Mouse (Mus musculus) adrenal gland (tissue): ENCODE results near the gene Zfp174.
"Not testable (repeated sequence)": the region's sequence is repeated elsewhere in the genome, so short reads cannot be mapped to it uniquely, and the experiment has no call there.

Experiments
- intact Hi-C: fragments of 180-260 bp; cut with DNase I; formaldehyde crosslinking; loops from one replicate; pipeline ENCODE4 v1.15.1; 2025
- long read RNA-seq, 2 experiments: library from polyadenylated mRNA; unstranded; transcript quantifications; one replicate each; pipeline ENCODE4 v2.0.0; 2020; ENCODE audit warnings: borderline replicate concordance in 1 of 2; ENCODE audit not compliant: insufficient replicate concordance in 1 of 2

The Zfp174 gene
- long read RNA-seq, experiment 1, full-length matches to known transcripts = 1 of 3 reads
- long read RNA-seq, experiment 1, partial matches to known transcripts = 1 of 3 reads
- long read RNA-seq, experiment 1, other reads (novel, unspliced or antisense) = 1 of 3 reads
- long read RNA-seq, experiment 2, full-length matches to known transcripts = 1 of 3 reads
- long read RNA-seq, experiment 2, partial matches to known transcripts = 0 of 3 reads
- long read RNA-seq, experiment 2, other reads (novel, unspliced or antisense) = 2 of 3 reads

DNA sequence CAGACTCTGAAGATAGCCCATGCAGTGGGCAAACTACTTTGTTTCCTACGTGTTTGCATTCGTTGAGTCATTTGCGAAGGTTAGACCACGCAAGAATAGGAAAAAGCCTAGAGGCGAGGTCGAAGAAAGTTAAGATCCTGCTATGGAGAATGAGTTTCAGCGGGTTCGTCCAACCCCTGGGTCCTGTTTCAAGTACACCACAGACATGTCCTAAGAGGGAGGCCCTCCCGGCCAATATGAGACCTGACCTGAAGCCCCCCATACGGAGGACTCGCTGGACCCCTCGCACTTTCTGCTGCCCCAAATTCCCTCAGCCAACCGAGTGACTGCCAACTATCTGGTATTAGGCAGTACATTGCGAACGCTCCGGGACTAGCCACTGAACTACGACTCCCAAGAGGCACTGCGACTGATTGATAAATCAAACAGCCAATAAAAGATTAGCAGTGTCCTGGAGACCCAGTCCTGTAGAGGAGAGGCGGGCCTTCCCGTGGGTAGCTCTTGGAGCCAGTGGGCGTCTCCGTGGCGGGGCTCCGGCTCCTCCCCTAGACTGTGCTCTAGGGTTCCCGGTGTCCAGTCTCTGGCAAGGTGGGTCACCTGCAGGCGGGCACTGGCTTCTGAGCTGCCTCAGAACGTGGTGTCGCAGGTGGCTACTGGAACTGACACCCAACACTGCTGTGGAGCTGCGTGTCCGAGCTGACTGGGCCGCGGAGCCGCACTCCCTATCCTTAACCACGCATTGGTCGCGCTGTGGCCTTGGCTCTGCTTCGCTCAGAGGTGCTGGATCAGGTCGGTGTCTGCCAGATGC, at the start of gene Zfp174:
TSS of gene Zfp174 (plus strand) at position 558 of the 808 bp plus-strand sequence.
- intact Hi-C loops = loop anchor here (1.0 to 10.0 kb wide), 3 partner anchors 37 to 228 kb away; partner anchors contain the start of genes 1700037C18Rik, Cluap1, Gm20695 and Trap1

DNA sequence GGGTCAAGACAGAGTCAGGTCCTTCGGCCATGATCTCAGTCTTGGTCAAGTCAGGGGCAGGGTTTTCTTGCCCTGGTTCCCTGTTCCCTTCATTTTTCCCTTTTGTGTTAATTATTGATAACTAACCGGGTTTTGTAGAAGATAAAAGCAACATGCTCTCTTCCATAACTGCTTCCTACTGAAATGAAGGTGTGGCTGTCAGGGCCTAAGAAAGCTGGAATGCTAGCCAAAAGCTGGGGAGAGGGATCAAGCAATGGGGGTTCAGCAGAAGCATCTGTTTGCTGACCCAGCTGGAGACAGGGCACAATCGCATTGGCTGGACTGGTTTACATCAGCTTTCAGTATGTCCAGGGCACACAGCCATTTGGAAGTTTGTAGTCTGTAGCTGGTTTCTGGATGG, 38.9 kb upstream of the Zfp174 start:
- intact Hi-C loops = no loop called here

DNA sequence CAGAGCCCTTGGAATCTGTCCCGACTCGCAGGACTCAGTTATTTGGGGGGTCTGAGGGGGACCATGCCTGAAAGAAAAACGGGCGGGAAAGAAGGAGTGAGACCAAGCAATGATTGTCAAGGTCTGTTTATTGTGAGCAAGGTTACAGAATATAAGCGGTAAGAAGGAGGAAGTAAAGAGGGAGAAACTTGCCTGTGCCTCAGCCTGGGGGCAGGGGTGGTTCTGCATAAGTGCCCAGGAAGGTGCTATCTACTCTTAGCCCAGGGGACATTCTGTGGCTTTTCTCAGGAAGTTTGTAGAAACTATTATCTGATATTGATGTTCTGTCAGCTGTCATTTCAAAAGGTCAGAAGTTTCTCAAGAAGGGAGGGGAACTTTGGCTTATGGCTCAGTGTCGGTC, 32.4 kb upstream of the Zfp174 start:
- intact Hi-C loops = not testable (repeated sequence)

DNA sequence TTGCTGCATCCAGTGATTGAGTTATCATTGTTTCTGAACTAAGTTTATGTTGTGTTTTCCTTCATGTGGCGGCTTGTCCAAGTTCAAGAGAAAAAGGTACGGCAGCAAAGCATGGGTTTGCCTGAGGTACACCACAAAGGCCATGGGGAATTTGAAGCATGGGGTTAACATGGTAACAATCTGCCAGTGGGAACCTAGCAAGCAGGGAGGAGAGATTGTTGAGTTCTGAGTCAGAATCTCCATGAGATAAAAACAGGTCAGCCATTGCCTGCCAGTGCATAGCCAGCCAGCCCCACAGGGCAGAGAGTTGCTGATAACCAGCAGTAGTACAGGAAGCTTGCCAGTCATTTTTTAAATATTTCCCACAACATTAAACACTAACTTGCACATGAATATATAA, 26.9 kb upstream of the Zfp174 start:
- intact Hi-C loops = no loop called here

DNA sequence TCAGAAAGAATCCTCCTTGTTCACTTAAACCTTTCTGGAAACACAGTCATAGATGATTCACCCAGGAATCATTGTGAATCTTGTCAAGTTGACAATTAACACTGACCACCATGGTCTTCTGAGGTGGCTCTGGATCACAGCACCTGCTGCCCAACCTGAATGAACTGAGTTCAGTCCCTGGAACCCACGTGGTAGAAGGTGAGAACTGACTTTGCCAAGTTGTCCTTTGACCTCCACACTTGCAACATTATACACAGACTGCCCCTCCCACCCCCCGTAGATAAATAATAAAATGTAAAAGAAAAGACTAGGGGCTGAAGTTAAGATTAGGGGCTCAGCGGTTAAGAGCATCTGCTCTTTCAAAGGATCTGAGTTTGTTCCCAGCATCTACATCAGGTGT, 19.0 kb upstream of the Zfp174 start:
- intact Hi-C loops = no loop called here

DNA sequence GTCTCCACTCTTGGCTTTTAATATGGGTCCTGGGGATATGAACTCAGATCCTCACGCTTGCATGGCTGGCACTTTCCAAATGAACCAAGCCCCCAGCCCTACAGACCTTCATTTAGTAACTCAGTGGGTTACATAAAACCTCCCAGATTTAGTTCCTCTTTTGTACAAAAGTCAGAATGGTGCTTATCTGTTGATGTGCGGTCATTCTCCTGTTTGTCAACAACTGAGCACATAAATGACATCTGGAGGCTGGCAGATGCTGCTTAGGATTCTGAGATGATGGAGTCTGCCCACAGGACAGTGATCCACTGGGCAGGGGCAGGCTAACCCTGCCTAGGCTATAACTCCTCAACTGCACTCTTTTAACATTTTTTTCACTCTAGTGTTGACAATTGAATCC, 17.3 kb upstream of the Zfp174 start:
- intact Hi-C loops = loop anchor here (10.0 kb wide), 1 partner anchor 175 kb away; the partner anchor contains the start of gene Slx4

DNA sequence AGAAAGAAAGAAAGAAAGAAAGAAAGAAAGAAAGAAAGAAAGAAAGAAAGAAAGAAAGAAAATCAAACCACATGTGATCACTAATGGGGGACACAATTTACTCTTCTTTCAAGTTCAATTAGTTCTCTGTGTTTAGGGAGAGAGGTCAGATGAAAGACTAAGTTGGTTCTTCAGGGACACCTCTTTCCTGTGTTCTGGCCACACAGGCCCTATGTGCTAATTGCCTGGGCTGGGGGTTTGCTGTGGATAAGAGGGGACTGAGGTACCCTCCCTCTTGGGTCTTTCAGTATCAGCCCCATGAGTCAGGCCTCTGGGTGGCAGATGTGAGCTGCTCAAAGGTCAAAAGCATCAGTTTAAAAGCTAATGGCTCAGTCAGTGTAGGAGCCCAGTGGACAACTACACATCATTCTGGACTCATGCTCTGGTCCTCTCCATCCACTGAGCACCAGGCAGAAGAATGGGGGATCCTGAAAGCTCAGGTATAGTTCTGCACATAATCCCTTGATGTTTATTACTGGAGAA, 16.4 kb upstream of the Zfp174 start, which contains the start of gene Olfr15:
TSS of gene Olfr15 (plus strand) at position 291 of the 522 bp plus-strand sequence.
- intact Hi-C loops = loop anchor here (10.0 kb wide), 1 partner anchor 174 kb away; the partner anchor contains the start of gene Slx4

DNA sequence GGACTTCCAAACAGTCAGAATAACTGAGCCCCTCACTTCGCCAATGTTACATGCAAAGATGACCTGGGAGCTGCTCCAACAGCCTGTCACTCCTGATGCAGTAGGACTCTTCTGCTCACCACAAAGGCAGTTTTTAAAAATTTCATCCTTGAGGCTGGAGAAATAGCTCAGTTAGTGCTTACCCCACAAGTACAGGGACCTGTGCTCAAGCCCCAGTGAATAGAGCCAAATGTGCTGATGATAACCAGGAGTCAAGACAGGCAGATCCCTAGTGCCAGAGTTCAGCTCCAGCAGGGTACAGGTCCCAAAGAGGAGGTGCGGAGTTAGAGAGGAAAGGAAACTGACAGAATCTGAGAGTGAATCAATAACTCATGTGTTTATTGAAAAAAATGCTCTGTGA, 11.6 kb upstream of the Zfp174 start:
- intact Hi-C loops = loop anchor here (10.0 kb wide), 1 partner anchor 169 kb away; the partner anchor contains the start of gene Slx4

DNA sequence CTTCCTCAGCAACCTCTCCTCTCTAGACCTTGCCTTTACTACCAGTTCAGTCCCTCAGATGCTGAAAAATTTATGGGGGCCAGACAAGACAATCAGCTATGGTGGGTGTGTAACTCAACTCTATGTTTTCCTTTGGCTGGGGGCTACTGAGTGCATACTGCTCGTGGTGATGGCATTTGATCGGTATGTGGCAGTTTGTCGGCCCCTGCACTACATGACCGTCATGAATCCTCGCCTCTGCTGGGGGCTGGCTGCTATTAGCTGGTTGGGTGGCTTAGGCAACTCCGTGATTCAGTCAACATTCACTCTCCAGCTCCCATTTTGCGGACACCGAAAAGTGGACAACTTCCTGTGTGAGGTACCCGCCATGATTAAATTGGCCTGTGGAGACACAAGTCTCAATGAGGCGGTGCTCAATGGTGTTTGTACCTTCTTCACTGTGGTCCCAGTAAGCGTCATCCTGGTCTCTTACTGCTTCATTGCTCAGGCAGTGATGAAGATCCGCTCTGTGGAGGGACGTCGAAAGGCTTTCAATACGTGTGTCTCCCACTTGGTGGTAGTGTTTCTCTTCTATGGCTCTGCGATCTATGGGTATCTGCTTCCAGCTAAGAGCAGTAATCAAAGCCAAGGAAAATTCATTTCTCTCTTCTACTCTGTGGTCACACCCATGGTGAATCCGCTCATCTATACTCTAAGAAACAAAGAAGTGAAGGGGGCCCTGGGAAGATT, 7.7 kb upstream of the Zfp174 start:
- intact Hi-C loops = loop anchor here (10.0 kb wide), 1 partner anchor 165 kb away; the partner anchor contains the start of gene Slx4

DNA sequence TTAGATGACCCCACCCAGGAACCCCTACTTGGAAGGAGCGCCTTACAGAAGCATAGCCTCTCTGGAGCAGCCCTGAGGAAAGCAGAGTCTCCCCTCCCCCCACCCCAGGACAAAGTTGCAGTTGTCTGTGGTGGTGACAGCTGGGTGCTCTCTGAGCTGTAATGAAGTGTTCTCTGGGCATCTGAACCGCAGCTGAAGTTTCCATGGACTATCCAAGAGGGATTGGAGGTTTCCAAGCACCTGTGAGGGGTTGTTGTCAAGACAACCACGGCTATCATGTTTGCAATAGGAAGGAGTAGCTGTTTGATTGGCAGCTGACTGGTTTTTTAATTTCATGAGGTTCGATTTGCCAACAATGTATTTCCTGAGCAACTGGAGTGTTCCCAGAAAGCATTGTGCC, 4.1 kb upstream of the Zfp174 start:
- intact Hi-C loops = loop anchor here (10.0 kb wide), 1 partner anchor 232 kb away; the partner anchor contains the start of gene Trap1

DNA sequence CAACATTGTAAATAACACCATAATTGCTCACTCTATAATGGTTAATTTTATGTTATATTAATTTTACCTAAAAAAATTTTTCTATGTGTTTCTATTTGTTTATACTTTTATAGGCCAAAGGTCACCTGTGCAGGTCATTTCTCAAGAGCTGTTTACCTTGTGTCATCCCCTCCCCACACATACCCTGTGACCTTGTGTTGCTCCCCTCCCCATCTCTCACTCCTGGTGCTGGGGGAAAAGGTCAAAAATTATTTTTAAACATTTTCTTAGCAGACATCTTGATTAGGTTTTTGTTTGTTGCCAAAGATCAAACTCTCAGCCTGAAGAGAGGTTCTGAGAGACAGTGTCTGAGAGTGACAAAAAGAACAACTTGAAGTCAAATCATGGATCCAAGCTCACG, 3.3 kb upstream of the Zfp174 start:
- intact Hi-C loops = loop anchor here (10.0 kb wide), 1 partner anchor 231 kb away; the partner anchor contains the start of gene Trap1

DNA sequence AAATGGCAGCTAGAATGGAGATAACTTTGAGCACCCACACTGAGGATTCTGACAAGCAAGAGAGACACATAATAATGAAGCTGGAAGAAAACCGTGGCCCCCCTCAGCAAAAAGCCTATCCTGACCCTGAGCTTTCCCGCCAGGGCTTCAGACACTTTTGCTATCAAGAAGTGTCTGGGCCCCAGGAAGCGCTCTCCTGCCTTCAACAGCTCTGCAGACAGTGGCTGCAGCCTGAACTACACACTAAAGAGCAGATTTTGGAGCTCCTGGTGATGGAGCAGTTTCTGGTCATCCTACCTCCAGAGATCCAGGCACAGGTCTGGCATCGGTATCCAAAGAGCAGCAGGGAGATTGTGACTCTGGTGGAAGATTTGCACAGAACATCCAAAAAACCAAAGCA, 803 bp downstream of the Zfp174 start:
- intact Hi-C loops = loop anchor here (1.0 to 10.0 kb wide), 3 partner anchors 36 to 227 kb away; partner anchors contain the start of genes 1700037C18Rik, Cluap1, Gm20695 and Trap1

DNA sequence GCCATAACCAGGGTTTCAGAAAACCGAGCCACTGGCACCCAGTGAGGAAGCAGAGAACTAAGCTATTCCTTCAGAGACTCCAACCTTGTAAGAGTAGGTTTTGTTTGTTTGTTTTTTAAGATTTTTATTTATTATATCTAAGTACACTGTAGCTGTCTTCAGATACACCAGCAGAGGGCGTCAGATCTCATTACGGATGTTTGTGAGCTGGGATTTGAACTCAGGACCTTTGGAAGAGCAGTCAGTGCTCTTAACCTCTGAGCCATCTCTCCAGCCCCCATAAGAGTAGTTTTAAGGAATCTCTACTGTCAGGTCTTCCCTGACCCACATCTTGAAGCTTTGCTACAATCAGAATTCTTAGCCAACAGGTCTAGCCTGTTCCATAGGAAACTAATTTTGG, 1.3 kb downstream of the Zfp174 start:
- intact Hi-C loops = loop anchor here (5.0 to 10.0 kb wide), 2 partner anchors 59 to 226 kb away; partner anchors contain the start of genes 1700037C18Rik, Cluap1 and Trap1

DNA sequence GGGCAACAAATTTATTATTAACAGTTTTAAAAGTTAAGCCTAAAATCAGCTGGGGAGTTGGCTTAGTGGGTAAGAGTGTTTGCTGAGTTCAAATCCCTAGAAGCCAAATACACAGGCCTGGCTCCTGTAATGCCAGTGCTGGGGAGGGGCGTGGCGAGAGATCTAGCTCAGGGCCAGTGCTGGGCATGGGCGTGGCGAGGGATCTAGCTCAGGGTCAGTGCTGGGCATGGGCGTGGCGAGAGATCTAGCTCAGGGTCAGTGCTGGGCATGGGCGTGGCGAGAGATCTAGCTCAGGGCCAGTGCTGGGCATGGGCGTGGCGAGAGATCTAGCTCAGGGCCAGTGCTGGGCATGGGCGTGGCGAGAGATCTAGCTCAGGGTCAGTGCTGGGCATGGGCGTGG, 4.2 kb downstream of the Zfp174 start:
- intact Hi-C loops = not testable (repeated sequence)

DNA sequence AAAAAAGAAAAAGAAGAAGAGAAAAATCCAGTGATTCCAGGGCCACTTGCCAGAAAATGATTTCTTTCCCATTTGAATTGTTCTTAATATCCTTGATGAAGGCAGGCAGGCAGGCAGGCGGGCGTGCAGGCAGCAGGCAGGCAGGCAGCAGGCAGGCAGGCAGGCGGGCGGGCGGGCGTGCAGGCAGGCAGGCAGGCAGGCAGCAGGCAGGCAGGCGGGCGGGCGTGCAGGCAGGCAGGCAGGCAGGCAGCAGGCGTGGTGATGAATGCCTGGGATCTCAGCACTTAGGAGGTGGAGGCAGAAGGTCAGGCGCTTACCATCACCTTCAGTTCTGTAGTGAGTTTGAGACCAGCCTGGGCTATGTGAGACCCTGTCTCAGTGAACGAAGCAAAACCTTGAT, 5.5 kb downstream of the Zfp174 start:
- intact Hi-C loops = no loop called here

DNA sequence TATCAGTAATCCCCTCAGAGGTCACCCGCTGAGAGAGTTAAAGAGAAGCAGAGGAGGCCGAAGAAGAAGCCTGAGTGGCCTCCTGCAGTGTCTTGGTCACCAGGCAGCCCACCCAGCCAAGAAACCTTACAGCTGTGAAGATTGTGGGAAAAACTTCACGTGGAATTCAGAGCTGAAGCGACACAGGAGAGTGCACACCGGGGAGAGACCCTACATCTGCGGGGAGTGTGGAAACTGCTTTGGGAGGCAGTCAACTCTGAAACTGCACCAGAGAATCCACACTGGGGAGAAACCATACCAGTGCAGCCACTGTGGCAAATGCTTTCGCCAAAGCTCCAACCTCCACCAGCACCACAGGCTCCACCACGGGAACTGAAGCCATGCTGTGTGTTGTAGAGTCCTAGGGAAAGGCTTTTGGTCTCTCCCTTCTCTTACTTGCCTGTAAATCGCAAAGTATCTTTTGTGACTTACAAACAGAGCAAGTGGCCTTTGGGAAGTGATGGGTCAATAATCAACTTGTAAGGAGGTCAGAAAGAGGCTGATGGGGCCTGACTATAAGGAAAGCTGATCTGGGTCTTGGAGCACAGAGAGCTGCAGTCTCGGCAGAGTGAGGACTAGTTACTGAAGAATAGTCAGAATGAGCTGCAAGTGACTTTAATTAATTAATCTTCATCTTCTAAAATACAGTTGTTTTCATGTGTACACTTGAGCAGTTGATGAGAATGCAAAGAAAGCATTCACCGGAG, 7.5 kb downstream of the Zfp174 start:
- intact Hi-C loops = no loop called here

DNA sequence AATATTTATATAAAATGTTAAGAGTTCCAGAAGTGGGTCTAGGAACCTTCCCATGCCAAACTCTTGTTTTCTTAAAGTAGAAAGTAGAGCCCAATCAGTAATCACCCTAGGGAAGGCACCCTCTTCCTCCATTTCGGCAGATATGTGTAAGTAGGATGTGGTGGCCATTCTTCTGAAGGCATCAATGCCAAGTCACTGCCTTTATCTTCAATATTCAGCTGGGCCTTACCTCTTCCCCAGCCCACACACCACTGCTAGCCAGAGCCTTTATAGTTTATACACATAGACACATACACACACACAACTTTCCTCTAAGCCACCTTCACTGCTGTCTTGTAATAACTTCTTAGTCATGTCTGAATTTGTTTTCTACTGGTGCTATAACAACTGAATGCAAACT, 8.7 kb downstream of the Zfp174 start:
- intact Hi-C loops = no loop called here

DNA sequence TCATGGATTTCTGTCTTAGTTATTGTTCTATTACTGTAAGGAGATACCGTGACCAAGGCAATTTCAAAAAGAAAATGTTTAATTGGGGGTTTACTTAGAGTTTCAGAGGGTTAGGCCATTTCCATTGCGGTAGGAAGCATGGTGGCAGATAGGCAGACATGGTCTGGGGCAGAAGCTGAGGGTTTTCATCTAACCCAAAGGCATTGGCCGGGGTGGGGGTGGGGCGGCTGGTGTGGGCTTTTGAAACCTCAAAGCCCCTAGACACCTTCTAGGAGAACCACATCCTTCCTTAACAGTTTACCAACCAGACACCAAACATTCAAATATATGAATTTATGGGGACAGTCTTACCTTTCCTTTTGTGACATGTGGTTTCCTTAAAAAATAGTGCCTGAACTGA, 12.2 kb downstream of the Zfp174 start:
- intact Hi-C loops = no loop called here

DNA sequence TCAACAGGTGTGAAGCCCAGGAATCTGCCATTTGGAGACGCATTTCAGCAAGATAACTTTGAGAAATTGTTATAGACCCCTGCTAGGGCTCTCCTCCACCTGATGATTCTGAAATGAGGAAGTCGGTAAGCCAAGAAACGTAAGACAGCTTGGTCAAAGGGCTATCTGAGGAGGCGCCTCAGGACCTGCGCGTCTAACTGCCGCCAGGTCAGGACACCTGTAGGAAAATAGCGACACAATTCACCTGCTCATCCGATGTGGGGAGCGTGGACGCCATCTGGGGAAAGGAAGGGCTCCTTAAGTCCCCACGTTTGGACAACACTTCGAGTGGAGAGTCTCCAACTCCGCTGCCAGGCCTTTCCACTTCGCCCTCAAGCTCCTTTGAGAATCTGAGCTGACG, 24.7 kb downstream of the Zfp174 start:
- intact Hi-C loops = no loop called here
